Mouse (Mus musculus): Measurements from ENCODE around the gene Gm20708. TPM values are rescaled to one million over a fixed set of nuclear protein-coding genes. Genes with fewer than 3 reads are reported as not detected.
"Not testable (repeated sequence)": the region's sequence is repeated elsewhere in the genome, so short reads cannot be mapped to it uniquely, and the experiment has no call there.

Gm20708 gene
- total RNA-seq, 2 experiments from 2014 or later = 1.4 to 2.2 TPM

DNA sequence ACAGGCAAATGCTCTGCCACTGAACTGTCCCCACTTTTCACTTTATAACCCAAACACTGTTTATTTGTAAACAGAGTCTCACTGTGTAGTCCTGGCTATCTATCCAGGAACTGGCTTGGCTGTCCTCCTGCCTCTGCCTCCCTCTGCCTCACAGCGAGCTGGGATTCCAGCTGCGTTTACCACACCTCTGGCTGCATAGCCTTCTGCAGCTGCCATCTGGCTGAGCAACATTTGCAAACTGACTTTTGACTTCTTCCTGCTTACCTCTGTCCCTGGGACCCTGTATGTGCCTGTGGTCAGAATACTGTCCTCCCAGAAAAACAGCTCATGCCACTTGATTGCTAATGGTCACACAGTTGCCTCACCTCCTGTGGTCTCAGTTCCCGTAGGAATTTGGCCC lies 17.9 kb downstream of the Gm20708 start:
- no peak for DNase-seq (ENCODE audit: low spot score in 2 of 2)
- intact Hi-C loops (cut with DNase I) = loop anchor here (5.0 to 10.0 kb wide), 2 partner anchors 35 to 593 kb away; no protein-coding TSS in a partner anchor

DNA sequence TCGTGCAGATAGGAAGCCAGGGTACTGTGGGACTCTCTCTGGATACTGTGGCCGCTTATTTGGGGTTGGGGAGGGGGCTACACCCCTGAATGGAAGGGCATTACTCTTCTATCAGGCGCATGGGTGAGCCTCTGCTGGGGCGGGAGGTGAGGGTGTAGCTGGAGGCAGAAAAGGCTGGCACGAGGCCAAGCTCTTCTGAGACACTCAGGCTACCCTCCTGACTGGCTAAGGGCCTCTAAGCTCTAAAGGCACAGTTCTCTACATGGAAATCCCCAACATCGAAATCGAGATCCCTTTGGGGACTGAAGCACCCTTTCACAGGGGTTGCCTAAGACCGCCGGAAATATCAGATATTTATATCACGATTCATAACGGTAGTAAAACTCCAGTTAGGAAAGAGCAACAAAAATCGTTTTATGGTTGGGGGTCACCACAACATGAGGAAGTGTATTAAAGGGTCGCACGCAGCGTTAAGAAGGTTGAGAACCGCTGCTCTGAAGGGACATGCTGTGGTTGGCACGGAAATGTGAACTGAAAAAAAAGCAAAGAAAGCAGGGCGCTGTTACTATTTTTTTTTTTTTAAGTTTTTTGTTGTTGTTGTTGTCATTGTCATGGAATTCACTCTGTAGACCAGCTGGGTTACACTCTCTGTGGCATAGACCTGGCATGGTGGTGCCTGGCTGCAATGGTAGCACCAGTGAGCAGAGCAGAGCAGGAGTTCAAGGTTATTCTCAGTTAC lies 18.9 kb downstream of the Gm20708 start:
- no peak for DNase-seq (ENCODE audit: low spot score in 2 of 2)
- intact Hi-C loops (cut with DNase I) = loop anchor here (5.0 to 10.0 kb wide), 2 partner anchors 36 to 594 kb away; no protein-coding TSS in a partner anchor

DNA sequence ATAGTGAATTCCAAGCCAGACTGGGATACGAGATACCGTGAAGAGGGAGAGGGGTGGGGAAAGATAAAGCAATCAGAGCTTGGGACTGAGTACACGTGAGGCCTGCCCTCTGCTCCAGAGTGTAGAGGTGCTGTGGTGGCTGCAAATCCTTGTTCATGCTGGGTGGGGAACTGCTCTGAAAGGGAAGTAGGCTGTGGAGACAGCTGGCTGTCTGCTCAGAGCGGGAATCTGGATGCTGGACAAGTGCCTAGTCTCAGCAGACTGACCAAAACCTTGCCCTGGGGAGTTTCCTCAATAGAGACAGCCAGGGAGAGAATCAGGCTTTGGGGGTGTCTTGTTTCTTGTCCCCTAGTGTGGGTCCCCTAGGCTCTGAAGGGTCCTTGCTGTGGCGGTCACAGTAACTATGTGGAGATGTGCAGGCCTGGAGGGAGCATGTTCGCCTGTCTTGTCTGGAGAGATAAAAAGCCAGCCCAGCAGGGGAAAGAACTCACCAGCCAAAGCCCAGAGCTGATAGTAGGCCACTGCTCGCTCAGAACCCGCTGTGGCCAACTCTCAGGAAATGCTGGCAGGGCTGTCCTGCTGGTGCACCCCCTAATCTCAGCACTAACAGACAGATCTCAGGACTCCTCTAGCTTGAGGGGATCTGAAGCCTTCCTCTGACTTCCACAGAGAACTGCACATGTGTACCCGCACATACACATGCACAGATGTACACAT lies 19.6 kb downstream of the Gm20708 start:
- no peak for DNase-seq (ENCODE audit: low spot score in 2 of 2)
- intact Hi-C loops (cut with DNase I) = loop anchor here (5.0 to 10.0 kb wide), 2 partner anchors 37 to 594 kb away; no protein-coding TSS in a partner anchor

DNA sequence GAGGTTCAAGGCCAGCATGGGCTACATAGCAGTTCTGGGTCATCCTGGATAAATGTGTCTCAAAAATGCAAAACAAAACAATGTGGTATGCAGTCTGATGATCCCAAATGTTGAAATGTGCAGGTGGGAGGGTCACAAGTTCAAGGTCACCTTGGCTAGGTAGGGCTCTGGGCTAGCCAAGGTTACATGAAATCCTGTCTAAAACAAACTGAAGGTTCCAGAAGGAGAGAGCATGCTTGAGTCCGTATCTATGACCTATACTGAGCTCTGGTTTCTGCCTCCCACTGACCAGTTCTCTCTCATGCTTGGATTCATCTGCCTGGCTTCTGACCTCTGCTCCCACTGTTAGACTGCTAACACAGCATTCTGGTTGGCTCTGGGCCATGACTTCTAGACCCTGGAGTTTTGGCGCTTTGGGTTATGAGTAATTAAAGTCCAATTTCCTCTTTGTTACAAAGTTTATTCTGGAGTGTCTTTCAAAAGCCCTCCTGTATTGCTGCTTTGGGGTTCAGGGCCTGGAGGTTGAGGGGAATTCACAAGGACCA lies 20.3 kb downstream of the Gm20708 start:
- DNase-seq (ENCODE audit: low spot score in 2 of 2) = no peak
- intact Hi-C loops (cut with DNase I) = loop anchor here (5.0 to 10.0 kb wide), 2 partner anchors 37 to 595 kb away; no protein-coding TSS in a partner anchor

DNA sequence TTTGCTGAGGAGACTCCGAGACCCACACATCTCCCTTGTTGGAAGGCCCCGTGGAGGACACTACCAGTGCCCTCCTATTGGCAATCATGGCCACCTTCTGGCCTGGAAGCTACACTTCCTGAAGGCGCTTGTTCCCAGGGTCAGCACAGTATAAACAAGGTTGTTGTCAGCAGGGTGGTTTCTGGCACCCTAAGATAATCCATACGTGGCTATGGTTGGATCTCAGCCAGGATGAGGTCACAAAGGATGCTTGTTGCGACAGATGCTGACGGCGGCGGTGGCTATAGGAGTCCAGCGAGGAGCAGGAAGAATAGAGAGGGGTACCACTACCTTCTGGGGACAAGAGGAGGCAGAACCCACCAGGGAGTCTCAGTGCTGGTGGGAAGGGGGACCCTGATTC lies 20.9 kb downstream of the Gm20708 start:
- intact Hi-C loops (cut with DNase I) = no loop called here
- DNase-seq (ENCODE audit: low spot score in 2 of 2) = no peak

DNA sequence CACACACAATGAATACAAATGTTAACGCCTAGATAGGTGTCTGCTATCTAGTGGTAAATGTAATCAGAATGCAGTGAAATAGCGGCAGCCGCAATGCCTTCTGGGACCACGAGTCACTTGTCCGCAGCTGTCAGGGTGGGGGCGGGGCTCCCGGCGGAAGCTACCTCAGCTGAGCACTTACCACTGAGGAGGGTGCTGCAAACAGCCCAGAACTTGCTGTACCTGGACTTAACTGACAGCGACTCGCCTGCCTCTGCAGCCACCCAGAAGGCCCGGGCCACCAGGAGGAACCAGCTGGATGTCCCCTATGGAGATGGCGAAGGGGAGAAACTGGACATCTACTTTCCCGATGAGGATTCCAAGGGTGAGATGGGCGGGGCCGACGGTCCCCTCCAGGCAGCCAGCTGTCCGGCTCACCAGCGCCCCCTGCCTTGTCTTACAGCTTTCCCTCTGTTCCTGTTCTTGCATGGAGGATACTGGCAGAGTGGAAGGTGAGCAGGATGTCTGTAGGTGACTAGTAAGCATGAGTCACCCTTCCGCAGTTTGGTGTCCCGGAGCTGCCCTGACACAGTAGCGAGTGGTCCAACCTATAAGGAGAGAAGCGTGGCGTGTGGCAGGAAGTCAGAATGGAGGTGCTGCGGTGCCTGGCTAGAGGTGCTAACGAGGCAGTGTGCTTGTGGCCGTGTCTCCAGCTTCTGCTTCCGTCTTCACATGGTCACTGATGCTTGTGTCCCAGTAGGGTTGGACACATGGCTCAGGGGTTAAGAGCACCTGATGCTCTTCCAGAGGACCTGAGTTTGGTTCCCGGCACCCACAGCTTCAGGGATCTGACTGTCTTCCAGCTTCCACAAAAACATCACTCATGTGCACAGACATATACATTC lies 22.9 kb downstream of the Gm20708 start:
- intact Hi-C loops (cut with DNase I) = no loop called here
- DNase-seq (ENCODE audit: low spot score in 2 of 2) = peak; percentile 59 to 68

DNA sequence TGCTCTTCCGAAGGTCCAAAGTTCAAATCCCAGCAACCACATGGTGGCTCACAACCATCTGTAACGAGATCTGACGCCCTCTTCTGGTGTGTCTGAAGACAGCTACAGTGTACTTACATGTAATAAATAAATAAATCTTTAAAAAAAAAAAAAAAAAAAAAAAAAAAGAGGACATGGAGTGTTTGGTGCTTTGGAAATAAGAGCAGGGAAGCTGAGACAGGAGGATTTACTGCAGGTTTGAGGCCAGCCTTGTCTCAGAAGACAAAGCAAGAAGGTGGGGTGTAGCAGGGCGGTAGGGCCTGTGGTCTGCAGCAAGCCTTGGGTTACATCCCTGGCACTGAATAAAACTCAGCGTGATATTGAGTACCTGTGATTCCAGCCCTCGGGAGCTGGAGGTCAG lies 24.0 kb downstream of the Gm20708 start:
- DNase-seq (ENCODE audit: low spot score in 2 of 2); intact Hi-C loops (cut with DNase I): not testable (repeated sequence)

DNA sequence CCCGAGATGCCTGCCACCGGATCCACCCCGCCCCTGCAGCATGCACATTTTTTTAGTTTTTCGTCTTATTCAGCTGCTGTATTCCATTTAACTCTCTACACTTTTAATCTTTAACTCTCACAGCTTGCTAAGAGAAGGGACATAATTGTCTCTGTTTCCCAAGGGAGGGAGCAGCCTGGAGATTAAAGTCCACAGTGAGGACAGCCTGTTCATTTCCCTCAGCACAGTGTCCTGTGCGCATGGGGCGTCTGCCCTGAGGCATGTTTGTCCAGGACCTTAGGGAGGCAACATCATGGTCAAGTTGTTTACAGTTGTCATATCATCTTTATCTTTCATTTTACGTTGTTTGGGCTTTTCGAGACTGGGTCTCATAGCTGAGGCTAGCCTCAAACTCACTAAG lies 24.6 kb downstream of the Gm20708 start:
- intact Hi-C loops (cut with DNase I) = no loop called here
- DNase-seq (ENCODE audit: low spot score in 2 of 2) = no peak

DNA sequence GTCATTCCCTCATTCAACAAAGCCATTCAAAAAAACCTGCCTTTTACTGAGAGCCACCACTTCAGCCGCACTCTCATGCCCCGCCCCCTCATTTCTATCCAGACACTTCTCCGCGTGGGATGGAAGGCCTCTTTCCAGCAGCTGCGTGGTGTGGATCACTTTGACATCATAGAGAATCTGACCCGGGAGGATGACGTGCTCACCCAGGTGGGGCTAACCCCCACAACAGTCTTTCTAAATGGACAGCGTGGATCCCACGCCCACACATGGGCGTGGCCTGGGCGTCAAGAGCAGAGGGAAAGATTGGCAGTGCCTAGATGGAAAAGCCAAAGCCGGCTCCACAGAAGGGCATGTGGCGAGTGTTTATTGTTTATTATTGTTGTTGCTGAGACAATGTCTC lies 26.8 kb downstream of the Gm20708 start:
- intact Hi-C loops (cut with DNase I) = no loop called here
- DNase-seq (ENCODE audit: low spot score in 2 of 2) = peak; percentile 55 to 58

DNA sequence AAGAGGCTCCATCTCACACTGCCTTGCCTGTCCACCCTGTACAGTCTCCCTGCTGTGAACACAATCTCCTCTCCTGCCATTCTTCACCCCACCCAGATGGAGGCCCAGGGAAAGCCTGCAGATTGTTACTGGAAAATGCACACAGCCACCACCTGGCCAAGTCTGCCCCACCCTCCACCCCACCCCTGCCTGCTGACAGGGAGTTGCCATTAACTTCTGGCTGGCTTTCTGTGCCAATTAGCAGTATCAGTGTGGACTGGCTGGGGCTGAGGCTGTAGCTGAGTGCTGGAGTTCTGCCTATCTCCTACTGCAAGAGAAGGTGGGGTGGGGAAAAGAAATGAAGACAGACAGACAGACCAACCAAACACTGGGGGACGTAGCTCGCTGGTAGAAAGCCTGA lies 29.1 kb downstream of the Gm20708 start:
- intact Hi-C loops (cut with DNase I) = no loop called here
- no peak for DNase-seq (ENCODE audit: low spot score in 2 of 2)

DNA sequence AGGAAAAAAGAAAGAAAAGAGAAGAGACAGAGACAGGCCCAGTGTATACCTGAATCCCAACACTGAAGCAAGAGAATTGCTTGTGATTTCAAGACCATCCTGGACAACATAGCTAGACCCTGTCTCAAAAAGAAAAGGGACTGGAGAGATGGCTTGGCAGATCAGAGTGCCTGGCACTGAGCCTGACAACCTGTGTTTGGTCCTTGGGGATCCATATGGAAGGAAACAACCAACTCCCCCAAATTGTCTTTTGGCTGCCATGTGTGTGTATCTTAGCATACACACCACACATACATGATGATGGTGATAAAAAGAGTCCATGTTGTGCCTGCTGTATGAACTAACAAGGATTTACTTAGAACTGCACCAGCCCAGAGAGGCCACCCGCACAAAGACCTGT lies 29.6 kb downstream of the Gm20708 start:
- DNase-seq (ENCODE audit: low spot score in 2 of 2) = no peak
- intact Hi-C loops (cut with DNase I) = no loop called here

DNA sequence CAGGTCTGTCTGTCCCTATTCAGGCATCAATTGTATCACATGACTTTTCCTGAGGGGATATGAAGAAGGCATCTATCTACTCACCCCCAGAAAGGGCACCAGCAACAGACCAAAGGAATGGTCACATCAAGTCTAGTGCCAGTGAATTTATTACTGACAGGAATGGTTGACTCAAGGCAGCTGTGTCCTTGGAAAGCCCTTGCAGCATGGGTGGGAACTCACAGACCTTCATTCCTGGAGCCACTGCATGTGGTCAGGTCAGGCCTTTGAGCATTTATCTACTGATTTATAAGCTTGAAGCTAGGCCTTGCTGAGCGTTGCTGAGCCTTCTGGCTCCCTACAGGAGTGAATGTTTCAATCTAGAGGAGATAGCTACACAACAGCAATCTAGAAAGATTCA lies 31.4 kb downstream of the Gm20708 start:
- intact Hi-C loops (cut with DNase I) = no loop called here
- DNase-seq (ENCODE audit: low spot score in 2 of 2) = no peak

DNA sequence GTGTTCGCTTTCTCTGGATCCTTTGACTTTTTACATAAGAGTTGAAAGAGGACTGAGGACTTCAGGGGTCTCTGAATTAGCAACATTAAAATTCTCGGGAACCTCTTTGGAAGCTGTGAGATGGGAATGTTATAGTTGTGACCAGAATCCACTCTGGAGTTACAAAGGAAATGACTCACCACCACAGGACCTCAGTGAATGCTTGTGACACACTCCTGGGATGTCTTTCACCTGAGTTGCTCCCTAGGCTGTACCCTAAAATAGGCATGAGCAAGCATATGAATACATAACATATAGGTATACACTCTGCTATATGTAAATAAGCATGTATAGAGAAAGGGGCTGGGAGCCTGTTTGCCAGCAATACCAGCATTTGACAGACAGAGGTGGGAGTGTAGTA lies 34.0 kb downstream of the Gm20708 start:
- intact Hi-C loops (cut with DNase I) = no loop called here
- DNase-seq (ENCODE audit: low spot score in 2 of 2) = no peak

DNA sequence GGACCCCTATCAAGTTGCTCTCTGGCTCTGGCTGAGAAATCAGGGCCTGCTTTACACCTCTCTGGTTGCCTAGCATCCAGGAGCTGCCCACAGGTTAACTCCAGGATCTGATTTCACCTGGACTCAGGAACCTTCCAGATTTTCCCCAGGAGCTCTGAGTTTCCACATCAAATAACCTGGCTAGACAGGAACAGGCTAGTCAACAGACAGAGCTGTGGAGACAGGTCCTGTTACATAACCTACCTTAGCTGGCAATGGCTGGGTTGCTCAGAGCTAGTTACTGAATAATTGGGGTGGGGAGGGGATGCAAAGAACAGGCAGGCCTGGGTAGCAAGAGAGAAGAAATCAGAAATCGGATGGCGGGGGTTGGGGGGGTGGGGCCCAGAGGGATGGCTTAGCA lies 35.5 kb downstream of the Gm20708 start:
- intact Hi-C loops (cut with DNase I) = no loop called here
- no peak for DNase-seq (ENCODE audit: low spot score in 2 of 2)

DNA sequence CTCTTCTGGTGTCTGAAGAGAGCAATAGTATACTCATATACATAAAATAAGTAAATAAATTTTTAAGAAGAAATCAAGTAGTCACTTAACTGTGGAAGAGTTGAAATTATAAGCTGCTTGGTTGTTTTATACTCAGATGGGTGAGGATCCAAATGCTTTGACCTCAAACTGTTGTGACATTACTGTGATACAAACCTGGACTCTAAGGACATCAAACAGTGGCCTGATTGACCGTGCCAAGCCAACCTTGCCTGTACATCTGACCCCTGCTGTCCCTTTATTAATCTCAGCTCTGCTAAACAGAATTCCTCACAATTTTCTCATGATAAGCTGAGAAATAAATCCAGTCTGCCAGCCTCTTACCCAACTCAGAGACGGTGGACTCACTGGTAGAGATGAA lies 36.2 kb downstream of the Gm20708 start:
- intact Hi-C loops (cut with DNase I) = no loop called here
- no peak for DNase-seq (ENCODE audit: low spot score in 2 of 2)

DNA sequence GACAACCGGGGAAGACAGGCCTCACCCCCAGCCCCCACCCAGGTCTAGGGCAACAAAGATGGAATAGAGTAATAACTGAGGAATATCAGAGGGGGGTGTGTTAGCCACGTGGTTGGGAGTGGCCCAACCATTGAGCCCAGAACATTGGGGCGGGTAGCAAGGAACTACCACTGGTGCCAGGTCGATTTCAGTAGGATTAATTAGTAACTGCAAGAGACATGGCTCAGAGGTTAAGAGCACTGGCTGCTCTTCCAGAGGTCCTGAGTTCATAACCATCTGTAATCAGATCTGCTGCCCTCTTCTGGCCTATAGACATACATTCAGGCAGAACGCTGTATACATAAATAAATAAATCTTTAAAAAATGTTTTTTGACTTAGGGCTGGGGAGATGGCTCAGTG lies 37.2 kb downstream of the Gm20708 start:
- no peak for DNase-seq (ENCODE audit: low spot score in 2 of 2)
- intact Hi-C loops (cut with DNase I) = no loop called here

DNA sequence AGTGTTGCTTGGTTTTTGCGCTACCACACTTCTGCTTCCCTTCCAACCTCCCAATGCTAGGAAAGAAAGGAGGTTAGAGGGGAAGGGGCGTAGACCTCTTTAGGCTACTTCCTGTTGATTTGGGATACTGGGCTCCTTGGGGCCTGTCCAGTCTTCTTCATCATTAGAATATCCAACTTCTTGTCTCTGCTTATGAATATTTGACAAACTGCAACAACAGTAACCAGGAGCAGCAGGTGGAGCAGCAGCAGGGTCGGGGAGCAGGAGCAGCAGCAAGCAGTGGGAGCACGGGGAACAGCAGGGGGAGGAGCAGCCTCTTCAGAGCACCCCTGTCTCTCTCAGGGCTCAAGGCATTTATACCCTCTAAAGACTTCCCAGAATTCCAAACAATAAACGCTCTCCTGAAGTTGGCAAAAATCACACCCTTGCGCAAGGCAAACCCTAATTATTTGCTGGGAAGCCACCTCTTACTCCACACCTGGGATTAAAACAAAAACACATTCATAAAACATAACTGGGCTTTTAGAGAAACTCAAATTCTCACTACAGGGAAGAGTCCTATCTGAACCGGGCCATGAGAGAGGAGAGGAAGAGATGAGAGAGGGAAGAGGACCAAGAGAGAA lies 38.2 kb downstream of the Gm20708 start:
- intact Hi-C loops (cut with DNase I) = no loop called here

DNA sequence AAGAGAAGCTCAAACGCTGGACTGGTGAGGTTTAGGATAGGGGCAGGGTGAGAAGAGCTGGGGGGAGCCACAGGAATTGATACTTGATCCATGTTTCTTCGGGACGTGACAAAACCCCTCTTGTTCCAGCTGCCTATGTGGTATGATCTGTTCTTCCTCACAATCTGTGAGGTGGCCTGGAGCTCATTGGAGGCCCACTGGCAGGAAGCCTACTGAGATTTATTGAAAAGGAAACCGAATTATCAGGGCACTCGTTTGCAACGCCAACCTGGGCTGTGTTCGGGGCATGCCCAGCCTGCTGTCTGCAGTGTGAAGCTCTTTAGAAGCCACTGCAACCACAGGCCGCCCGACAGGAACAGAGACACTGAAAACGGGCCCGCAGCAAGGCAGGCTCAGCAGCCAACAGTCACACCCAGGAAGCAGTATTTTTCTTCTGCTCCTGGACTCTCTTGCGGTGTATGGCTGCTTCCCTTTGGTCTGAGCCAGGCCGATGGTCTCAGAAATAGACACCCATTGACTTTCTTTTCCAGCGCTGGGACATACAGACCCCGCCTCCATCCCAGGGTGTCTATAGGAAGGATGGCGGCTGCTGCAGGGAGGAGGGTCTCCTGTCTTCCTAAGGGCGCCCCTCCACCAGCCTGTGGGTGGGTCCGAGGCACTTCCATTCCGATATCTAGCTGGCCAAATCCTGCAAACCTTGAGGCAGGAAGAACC lies 39.0 kb downstream of the Gm20708 start:
- intact Hi-C loops (cut with DNase I) = no loop called here
- no peak for DNase-seq (ENCODE audit: low spot score in 2 of 2)

More for the DNA sequence above, 38.2 kb downstream of the Gm20708 start:
- no peak for DNase-seq (ENCODE audit: low spot score in 2 of 2)
